Mouse (Mus musculus) gastrocnemius, postnatal 4 days (tissue): Measurements from ENCODE around the gene Olfr547. TPM values are rescaled to one million over a fixed set of nuclear protein-coding genes. Genes with fewer than 3 reads are reported as not detected.

Source experiments
- DNase-seq, 2 experiments: peaks; one replicate each; pipeline ENCODE4 v3.0.0; 2021 to 2022; ENCODE audit warnings: low spot score in 2 of 2, mixed read lengths in 2 of 2
- total RNA-seq, 2 experiments: library from RNA; stranded (reverse); gene quantifications; 2 replicates each; pipeline ENCODE4 v1.2.3; 2021

The Olfr547 gene
- total RNA-seq, 2 experiments from 2014 or later: not detected

DNA sequence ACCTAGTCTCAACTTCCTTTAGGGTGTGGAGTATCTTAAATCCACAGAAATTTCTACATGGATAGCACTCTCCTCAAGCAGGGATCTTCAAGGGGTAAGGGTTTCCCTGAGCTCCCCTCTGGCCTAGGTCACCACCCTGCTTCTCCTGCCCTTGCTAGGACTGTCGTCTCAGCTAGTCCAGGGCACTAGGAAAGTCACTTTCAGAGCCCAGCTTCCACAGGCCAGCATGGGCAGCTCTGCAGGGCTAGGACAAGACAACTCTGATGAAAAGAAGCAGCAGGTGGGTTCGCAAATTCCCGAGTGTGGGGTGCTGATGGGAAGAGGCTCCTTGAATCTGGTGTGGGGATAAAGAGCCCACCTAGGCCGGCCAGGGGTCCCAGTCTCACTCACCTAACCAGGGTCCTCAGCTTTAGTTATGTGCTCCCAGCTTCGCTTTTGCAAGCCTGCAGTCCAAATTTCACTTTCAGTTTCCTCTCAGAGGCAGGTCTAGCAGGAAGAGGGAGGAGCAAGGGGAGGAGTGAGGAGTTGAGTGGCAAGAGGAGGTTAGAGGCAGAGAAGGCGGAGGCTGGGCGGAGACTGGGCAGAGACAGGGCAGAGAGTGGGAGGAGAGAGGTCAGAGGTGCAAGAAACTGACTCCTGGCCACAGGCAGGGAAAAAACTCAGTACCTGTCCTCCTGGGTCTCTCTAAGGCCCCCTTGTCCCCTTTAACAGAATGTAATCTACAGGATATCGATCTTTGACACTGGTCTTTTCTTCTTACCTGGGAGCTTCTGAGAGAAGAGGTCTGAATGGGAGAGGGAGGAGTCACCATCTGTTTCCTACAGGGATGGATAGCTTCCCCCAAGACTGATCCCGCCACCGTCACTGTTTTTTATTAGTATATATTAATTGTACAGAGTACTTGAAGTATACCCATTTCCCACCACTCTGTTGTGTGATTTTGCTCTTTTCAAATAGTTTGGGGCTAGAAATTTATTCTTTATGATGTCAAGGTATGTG lies 30.7 kb downstream of the Olfr547 start, which contains the start of gene Trim21:
Gene Trim21 (minus strand): TSS at position 488 of the 999 bp plus-strand sequence.
- DNase-seq: peak; percentile 38 to 73

DNA sequence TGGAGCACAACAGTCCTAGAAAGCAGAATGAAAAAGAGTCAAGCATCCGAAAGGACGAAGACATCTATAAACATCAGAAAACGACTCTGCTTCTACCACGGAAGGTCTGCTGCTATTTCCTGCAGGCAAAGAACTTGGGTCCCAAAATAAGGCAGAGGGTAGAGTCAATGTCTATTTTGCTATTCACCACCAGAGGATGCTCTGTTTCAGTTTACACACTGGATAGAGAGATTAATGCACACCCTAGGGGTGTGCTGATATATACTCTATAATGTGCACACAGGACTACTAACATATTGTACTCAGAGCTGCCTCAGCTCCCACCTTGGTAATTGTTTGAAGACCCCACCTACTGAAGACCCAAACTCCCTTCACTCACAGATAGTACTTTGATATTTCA lies 31.7 kb downstream of the Olfr547 start:
- DNase-seq: no peak

DNA sequence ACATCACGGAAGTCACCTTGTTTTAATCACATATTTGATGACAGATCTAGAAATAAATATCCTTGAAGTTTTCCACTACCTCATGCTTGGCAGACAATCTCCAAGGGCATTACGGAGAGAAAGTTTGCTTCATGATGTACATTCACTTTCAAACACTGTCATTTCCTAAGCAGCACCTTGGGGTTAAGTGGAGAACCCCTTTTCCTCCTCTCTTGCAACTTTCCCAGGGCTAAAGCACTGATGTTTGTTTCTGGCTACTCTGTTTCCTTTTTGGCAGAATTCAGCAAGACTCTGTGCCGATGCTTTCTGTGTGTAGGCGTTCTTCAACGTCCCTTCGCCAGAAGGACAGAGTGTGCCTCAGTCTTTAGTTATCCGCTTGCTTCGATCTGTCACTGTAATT lies 36.6 kb downstream of the Olfr547 start, which contains the start of gene Olfr550:
Gene Olfr550 (plus strand): TSS at position 301 of the 400 bp plus-strand sequence.
- DNase-seq: no peak

DNA sequence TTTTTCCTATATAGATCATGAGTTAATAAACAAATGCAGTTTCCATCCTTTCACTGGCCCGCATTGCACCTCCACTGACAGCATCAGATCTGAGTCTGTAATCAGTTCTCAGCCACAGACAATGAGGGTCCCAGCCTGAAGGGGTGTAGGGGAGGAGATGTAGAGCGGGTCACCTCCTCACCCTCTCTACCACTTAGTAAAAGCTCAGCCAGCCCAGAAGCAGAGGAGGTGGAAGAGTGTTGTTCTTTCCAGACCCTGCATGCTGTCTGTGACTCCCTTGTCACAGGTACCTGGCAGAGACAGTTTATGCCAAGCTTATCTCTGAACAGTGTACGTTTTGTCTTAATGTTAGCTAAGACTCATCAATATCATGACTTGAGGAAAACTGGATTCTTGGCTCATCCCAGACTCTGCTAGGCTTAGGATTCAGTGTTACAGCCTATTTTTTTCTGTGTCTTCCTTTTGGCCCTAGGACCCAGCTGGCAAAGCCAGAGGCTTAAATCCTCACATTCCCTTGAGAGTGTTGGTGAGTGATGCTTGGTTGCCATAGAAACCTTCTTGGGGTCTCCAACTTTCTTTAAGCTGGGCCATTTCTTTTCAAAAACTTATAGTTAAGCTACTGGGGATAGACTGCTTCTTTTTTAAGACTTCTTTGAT lies 38.8 kb downstream of the Olfr547 start:
- no peak for DNase-seq

DNA sequence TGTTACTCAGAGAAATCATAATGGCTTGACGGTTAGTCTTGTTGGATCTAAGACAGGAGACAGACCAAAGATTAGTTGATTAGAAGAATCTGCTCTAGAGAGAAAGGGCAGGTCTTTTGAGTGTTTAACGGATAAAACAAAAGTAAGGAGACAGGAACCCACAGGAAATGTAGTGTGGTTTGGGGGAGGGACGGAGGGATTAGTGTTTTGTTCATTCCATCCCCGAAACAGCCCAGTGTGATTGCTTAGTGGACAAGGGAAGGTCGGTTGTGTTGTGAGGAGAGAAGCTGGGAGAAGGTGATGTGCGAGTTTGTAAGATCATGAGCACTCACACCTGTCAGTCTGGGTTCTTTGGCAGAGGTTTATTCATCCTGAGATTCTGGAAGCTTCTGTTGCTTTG lies 41.4 kb downstream of the Olfr547 start:
- no peak for DNase-seq

Other genes starting within 250 kb of the Olfr547 start
- gene Rrm1, start 93.1 kb upstream of the Olfr547 start, total RNA-seq: 10 to 100 TPM; 49.5 to 52.2 TPM
- not detected for gene Olfr543, start 53.1 kb upstream of the Olfr547 start, total RNA-seq
- gene Olfr544, start 46.4 kb upstream of the Olfr547 start, total RNA-seq: not detected
- not detected for gene Olfr545, start 35.2 kb upstream of the Olfr547 start, total RNA-seq
- not detected for gene Olfr548-ps1, start 6.1 kb downstream of the Olfr547 start, total RNA-seq
- not detected for gene Olfr549, start 15.1 kb downstream of the Olfr547 start, total RNA-seq
- 1 to 10 TPM; 4.7 to 6.4 TPM for gene Trim21, start 30.7 kb downstream of the Olfr547 start, total RNA-seq
- gene Olfr550, start 36.7 kb downstream of the Olfr547 start, total RNA-seq: under 1 TPM in 1 of 2 experiments, not detected in 1; 0.10 TPM
- gene Olfr551, start 57.1 kb downstream of the Olfr547 start, total RNA-seq: not detected
- gene Olfr552, start 63.0 kb downstream of the Olfr547 start, total RNA-seq: not detected
- gene Olfr553, start 83.5 kb downstream of the Olfr547 start, total RNA-seq: not detected
- not detected for gene Olfr554, start 103.7 kb downstream of the Olfr547 start, total RNA-seq
- gene Olfr555, start 124.1 kb downstream of the Olfr547 start, total RNA-seq: not detected
- not detected for gene Olfr556, start 130.2 kb downstream of the Olfr547 start, total RNA-seq
- 1 to 10 TPM; 7.2 to 9.0 TPM for gene Trim68, start 152.6 kb downstream of the Olfr547 start, total RNA-seq
- not detected for gene Olfr557, start 161.2 kb downstream of the Olfr547 start, total RNA-seq
- 1 to 10 TPM; 3.3 to 5.2 TPM for gene Olfr558, start 167.5 kb downstream of the Olfr547 start, total RNA-seq
- gene Olfr33, start 184.3 kb downstream of the Olfr547 start, total RNA-seq: not detected
- not detected for gene Olfr559, start 192.7 kb downstream of the Olfr547 start, total RNA-seq
- gene Olfr560, start 224.6 kb downstream of the Olfr547 start, total RNA-seq: under 1 TPM in 1 of 2 experiments, not detected in 1; 0.17 TPM
- gene Olfr78, start 224.7 kb downstream of the Olfr547 start, total RNA-seq: 1 to 10 TPM in 1 of 2 experiments, under 1 TPM in 1; 0.83 to 1.9 TPM
- gene Olfr561, start 236.5 kb downstream of the Olfr547 start, total RNA-seq: under 1 TPM in 1 of 2 experiments, not detected in 1; 0.27 TPM